Mouse (Mus musculus) lung, postnatal 4 days (tissue): ENCODE measurements around the gene 1190005I06Rik.

ENCODE experiments used
- DNase-seq, 2 experiments: peaks; one replicate each; pipeline ENCODE4 v3.0.0; 2021

Gene 1190005I06Rik

GRCm38 (mm10) chr8:120647532-120647931 lies at the start of gene 1190005I06Rik:
Gene 1190005I06Rik, minus strand, starts transcription at chr8:120647632.
- no peak for DNase-seq

GRCm38 (mm10) chr8:120696401-120697153 lies 49.1 kb upstream of the 1190005I06Rik start:
- peak; percentile 73 to 91 for DNase-seq

GRCm38 (mm10) chr8:120693861-120694493 lies 46.5 kb upstream of the 1190005I06Rik start:
- peak; percentile 68 to 87 for DNase-seq

- no peak for DNase-seq
Measured at GRCm38 (mm10) chr8:120692934-120693333, 45.5 kb upstream of the 1190005I06Rik start.

GRCm38 (mm10) chr8:120688511-120688910 lies 41.1 kb upstream of the 1190005I06Rik start:
- DNase-seq: no peak

- DNase-seq: peak; percentile 40 to 68
Measured at GRCm38 (mm10) chr8:120687786-120688185, 40.4 kb upstream of the 1190005I06Rik start.

GRCm38 (mm10) chr8:120686576-120686975 lies 39.1 kb upstream of the 1190005I06Rik start:
- no peak for DNase-seq

GRCm38 (mm10) chr8:120686051-120686450 lies 38.6 kb upstream of the 1190005I06Rik start:
- DNase-seq: peak; percentile 66 to 75

GRCm38 (mm10) chr8:120685591-120685990 lies 38.2 kb upstream of the 1190005I06Rik start:
- DNase-seq: no peak

GRCm38 (mm10) chr8:120685097-120685496 lies 37.7 kb upstream of the 1190005I06Rik start:
- DNase-seq: peak; percentile 56 to 64

- no peak for DNase-seq
Measured at GRCm38 (mm10) chr8:120684082-120684481, 36.6 kb upstream of the 1190005I06Rik start.

GRCm38 (mm10) chr8:120683602-120684001 lies 36.2 kb upstream of the 1190005I06Rik start:
- peak; percentile 78 to 85 for DNase-seq

GRCm38 (mm10) chr8:120681113-120681512 lies 33.7 kb upstream of the 1190005I06Rik start:
- DNase-seq: peak in 1 of 2 experiments; percentile 35

- peak; percentile 55 to 72 for DNase-seq
Measured at GRCm38 (mm10) chr8:120680405-120680804, 33.0 kb upstream of the 1190005I06Rik start.

GRCm38 (mm10) chr8:120679629-120680387 lies 32.4 kb upstream of the 1190005I06Rik start:
- no peak for DNase-seq

GRCm38 (mm10) chr8:120678447-120678846 lies 31.0 kb upstream of the 1190005I06Rik start:
- peak; percentile 83 to 89 for DNase-seq

- DNase-seq: no peak
Measured at GRCm38 (mm10) chr8:120675718-120676117, 28.3 kb upstream of the 1190005I06Rik start.

GRCm38 (mm10) chr8:120673298-120673697 lies 25.9 kb upstream of the 1190005I06Rik start:
- DNase-seq: no peak

- DNase-seq: no peak
Measured at GRCm38 (mm10) chr8:120672626-120673229, 25.3 kb upstream of the 1190005I06Rik start.

- DNase-seq: no peak
Measured at GRCm38 (mm10) chr8:120671775-120672174, 24.3 kb upstream of the 1190005I06Rik start.

GRCm38 (mm10) chr8:120668374-120668905 lies 21.0 kb upstream of the 1190005I06Rik start, which contains the start of gene Emc8:
Gene Emc8, minus strand, starts transcription at chr8:120668573.
- DNase-seq: no peak

GRCm38 (mm10) chr8:120667561-120668373 lies 20.3 kb upstream of the 1190005I06Rik start, which contains the start of the genes Gm27021 and Cox4i1:
Gene Gm27021, minus strand, starts transcription at chr8:120668079.
Gene Cox4i1, plus strand, starts transcription at chr8:120668222.
- DNase-seq: peak; percentile 94 to 95
